Mouse (Mus musculus) small intestine, adult 2 months (tissue): ENCODE results near the gene Iqcd.

Experiments
- CTCF ChIP-seq: fragments of 200-500 bp; IDR thresholded peaks from 2 replicates; pipeline ENCODE4 v1.5.1; 2012; ENCODE audit warnings: low read depth, mild to moderate bottlenecking, control low read depth, inconsistent platforms, low read length, moderate library complexity, mixed read lengths; ENCODE audit not compliant: insufficient replicate concordance, insufficient read length; ENCODE audit errors: extremely low read depth
- POLR2A ChIP-seq: fragments of 200-500 bp; IDR thresholded peaks from 2 replicates; pipeline ENCODE4 v1.6.1; 2012; ENCODE audit warnings: low read depth, mild to moderate bottlenecking, control low read depth, inconsistent platforms, low read length, moderate library complexity

DNA sequence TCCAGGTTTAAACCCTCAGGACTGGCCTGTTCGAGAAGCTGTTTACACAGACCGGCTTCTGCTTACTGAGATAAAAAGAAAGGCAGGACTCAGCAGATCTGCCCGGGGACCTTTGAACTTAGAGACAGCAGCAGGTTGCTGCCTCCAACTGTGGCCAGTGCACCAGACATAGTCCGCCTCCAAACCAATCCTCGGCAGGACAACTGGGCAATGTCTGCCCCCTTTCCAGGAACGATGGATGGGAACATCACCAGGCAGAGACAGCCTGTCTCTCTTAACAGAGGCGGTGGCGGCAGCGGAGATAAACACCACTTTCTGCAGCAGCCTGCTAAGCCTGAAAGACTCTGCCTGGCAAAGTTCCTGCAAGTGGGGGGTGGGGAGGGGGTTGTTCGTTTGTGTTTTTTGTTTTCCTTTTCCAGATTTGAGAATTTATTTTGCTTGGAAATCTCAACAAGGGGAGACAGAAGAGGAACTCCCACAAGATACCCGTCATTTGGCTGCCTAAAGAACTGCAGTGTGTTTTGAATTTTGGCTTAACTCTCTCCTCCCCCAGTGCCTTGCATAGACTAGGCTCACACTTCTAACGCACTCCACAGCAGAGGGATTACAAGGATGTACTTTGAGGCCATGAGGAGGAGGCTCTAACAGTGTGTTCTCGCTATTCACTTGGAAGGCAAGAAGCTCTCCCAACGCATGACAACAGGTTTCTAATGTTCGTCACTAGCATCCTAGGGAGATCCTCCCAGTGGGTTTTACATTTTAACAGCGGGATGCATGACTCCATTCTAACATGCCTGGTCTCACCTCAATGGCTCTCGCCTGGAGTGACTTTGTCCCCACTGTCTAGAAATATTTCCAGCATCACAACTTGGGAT lies 1.8 kb upstream of the Iqcd start:
- TF ChIP-seq POLR2A = peak; percentile 11; the same call in 1 of the 2 replicates
- TF ChIP-seq CTCF = no peak
